Mouse (Mus musculus) midbrain, embryonic 16.5 days (tissue): ENCODE data around the gene Cep128. TPM values are rescaled to one million over a fixed set of nuclear protein-coding genes. Genes with fewer than 3 reads are reported as not detected.

Experiments
- ATAC-seq: fragments of 200-750 bp; cut with Nextera tagmentation; 2 replicates; pipeline ENCODE4 v1.8.0; 2017; ENCODE audit warnings: moderate TSS enrichment
- H3K27ac ChIP-seq: fragments of 300-500 bp; sonication (generic); 2 replicates; pipeline ENCODE4 v1.5.1; 2014; ENCODE audit warnings: mild to moderate bottlenecking, low read length, mixed read lengths
- H3K27me3 ChIP-seq: fragments of 300-500 bp; sonication (generic); 2 replicates; pipeline ENCODE4 v1.6.1; 2014; ENCODE audit warnings: low read depth, low read length, mixed read lengths; ENCODE audit not compliant: control insufficient read depth, insufficient read depth
- H3K36me3 ChIP-seq: fragments of 300-500 bp; sonication (generic); 2 replicates; pipeline ENCODE4 v1.6.1; 2014; ENCODE audit warnings: mild to moderate bottlenecking, low read length, moderate library complexity, mixed read lengths; ENCODE audit not compliant: control insufficient read depth, insufficient read depth
- H3K4me1 ChIP-seq: fragments of 300-500 bp; sonication (generic); 2 replicates; pipeline ENCODE4 v1.6.1; 2014; ENCODE audit warnings: mild to moderate bottlenecking, low read length, mixed read lengths; ENCODE audit not compliant: control insufficient read depth, insufficient read depth
- H3K4me2 ChIP-seq: fragments of 300-500 bp; sonication (generic); 2 replicates; pipeline ENCODE4 v1.6.1; 2014; ENCODE audit warnings: mild to moderate bottlenecking, low read length, mixed read lengths
- H3K4me3 ChIP-seq: fragments of 300-500 bp; sonication (generic); 2 replicates; pipeline ENCODE4 v1.5.1; 2014; ENCODE audit warnings: low read depth, mild to moderate bottlenecking, low read length, moderate library complexity, mixed read lengths
- H3K9ac ChIP-seq: fragments of 300-500 bp; sonication (generic); 2 replicates; pipeline ENCODE4 v1.6.1; 2014; ENCODE audit warnings: low read depth, low read length, mixed read lengths
- H3K9me3 ChIP-seq: fragments of 300-500 bp; sonication (generic); replicated peaks from 2 replicates; pipeline ENCODE4 v1.6.1; 2014; ENCODE audit warnings: mild to moderate bottlenecking, low read length, mixed read lengths; ENCODE audit not compliant: control insufficient read depth, poor library complexity, severe bottlenecking
- WGBS: fragments of 180-500 bp; shearing (Covaris S2); extraction: QIAGEN DNeasy Blood & Tissue Kit; methylation state at CpG from one replicate; pipeline ENCODE4 v1.1.7; 2014; 5-methylcytosine and 5-hydroxymethylcytosine counted together
- polyA plus RNA-seq: library from polyadenylated mRNA; unstranded; fragments of >200 nt; fragmentation: Nextera tagmentation; extraction: Ambion mirVana; gene quantifications from 2 replicates; pipeline ENCODE4 v1.2.1, GENCODE M21; 2015

Cep128 gene
- 3.6 and 4.2 TPM in 2 replicates for polyA plus RNA-seq

DNA sequence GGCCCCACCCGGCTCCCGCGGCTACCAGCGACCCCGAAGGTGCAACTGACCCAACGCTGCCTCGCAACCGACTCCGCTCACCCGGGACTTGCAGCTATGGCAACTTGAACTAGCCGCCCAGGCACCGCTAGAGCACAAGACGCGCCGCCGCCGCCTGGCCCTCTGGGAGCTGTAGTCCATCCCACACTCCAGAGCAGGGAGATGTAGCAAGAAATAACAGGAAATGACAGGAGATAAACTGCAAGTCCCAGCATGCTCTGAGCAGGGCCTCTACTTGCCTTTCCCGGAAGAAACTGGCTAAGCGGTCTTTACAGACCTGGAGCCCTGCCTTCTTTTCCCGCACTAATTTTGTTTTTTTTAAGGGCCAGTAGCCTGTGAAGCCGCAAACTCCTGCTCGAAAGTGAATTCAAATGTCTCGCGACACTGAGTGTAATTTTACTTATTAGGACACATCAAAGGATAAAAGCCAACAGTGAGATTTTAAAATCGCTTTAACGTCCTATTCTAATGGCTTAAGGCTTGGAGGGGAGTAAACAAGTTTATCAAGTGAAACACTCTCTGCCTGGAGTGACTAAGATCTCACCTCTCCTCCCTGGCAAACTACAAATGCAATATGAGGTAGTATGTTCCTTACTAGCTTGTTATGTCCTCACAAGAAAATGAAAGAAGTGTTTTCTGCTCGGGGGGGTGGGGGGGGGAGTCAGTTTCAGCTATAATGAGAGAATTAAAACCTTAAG lies at the start of gene Cep128, which contains the start of gene Tshr:
TSS of gene Cep128 (minus strand) at position 129 of the 737 bp plus-strand sequence.
TSS of gene Tshr (plus strand) at position 283 of the 737 bp plus-strand sequence.
- Histone ChIP-seq H3K9me3 (no peaks in the 10 kb centered on the region), H3K4me1 (peaks cover 4% of the 10 kb centered on the region), H3K4me2 (peak within 1 kb of the TSS; percentile 85), H3K4me3 (peak within 1 kb of the TSS; percentile 60), H3K9ac (peak within 1 kb of the TSS; percentile 47), H3K27me3 (no peaks in the 10 kb centered on the region), H3K36me3 (no peaks in the 10 kb centered on the region), H3K27ac (no peak within 1 kb of the TSS)
- peak; percentile 100 for ATAC-seq
- under 1% methylated on average over 27 of the region's 27 CpGs for WGBS

DNA sequence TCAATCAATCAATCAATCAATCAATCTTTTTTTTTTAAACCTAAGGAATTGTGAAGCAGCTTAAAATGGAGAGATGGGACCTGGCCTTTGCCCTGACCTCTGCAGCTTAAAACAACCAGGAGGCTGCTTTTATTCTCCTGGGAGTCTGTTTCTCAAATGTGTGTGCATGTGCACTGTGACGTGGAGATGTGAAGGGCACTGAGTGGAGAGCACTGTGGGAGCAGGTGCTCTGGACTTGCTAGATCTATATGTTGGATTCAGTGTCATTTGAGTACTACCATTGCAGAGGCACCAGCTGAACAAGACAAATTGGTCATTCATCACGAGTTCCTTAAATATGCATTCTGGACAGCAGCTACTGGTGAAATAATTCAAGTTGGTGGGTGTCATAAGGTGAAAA lies 42.9 kb upstream of the Cep128 start:
- H3K27ac ChIP-seq, result no peak overlapping the region
- no peak overlapping the region for H3K4me2 ChIP-seq
- no peaks in the 10 kb centered on the region for H3K9me3 ChIP-seq
- H3K9ac ChIP-seq, result no peak overlapping the region
- no peak for ATAC-seq
- H3K4me3 ChIP-seq, result no peak overlapping the region
- no peaks in the 10 kb centered on the region for H3K4me1 ChIP-seq
- H3K36me3 ChIP-seq, result no peaks in the 10 kb centered on the region
- no peaks in the 10 kb centered on the region for H3K27me3 ChIP-seq
- WGBS, result 60% methylated on average over 2 of the region's 2 CpGs

DNA sequence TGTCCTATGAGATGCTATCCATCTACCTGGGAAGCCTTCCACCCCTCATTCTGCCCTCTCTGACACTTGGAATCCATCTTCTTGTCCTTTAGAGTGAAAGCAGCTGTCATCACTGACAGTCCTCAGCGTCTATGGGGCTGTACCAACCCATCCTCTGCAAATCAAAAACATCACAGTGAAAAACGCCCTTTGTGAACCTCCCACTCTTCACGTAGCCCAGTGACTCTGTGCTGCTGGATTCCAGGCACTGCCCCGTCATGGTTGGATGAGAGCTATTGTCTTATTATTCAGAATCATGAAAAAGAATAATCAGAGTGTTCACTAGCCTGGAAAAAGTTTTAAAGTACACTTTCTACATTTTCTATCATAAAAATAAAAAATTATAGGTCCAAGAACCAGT lies 42.3 kb upstream of the Cep128 start:
- Histone ChIP-seq H3K27me3 (no peaks in the 10 kb centered on the region), H3K36me3 (no peaks in the 10 kb centered on the region), H3K9me3 (no peaks in the 10 kb centered on the region), H3K27ac (no peak overlapping the region), H3K4me3 (no peak overlapping the region), H3K4me2 (no peak overlapping the region), H3K4me1 (no peaks in the 10 kb centered on the region), H3K9ac (no peak overlapping the region)
- 23% methylated on average over 4 of the region's 4 CpGs for WGBS
- ATAC-seq, result no peak

DNA sequence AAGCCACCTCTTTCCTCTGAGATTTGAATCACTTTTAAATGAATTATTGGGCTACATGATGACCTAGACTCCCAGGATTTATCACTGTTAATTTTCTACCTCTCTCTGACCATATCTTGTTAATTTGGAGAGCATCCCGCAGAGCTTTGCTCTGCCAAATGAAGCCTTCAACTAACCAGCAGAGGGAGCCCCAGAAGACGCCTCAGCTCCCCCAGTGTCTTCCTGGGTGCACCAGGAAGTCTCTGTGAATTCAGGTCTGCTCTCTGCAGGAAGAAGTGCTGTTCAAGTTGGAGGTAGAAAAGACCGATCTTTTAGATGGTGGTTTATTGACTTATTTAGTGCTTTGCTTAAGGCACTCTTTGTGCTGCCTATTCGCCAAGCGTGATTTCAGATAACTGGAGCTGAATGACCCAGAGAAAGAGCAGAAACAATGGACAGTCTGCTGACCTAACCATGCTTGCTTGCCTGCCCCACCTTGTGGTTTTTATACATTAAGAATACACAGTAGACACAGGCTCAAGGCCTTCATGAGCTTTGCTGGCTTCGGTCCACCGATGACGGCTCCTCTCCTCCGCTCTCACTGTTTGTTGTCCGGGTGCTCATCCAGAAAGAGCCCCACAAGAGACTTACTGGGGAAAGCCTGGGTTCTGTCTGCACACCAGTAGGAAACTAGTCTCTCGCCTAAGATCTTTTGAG lies 39.1 kb upstream of the Cep128 start:
- WGBS, result 70% methylated on average over 11 of the region's 11 CpGs
- Histone ChIP-seq H3K4me1 (no peaks in the 10 kb centered on the region), H3K4me2 (no peak overlapping the region), H3K4me3 (no peak overlapping the region), H3K9ac (no peak overlapping the region), H3K27me3 (no peaks in the 10 kb centered on the region), H3K27ac (no peak overlapping the region), H3K9me3 (no peaks in the 10 kb centered on the region), H3K36me3 (no peaks in the 10 kb centered on the region)
- ATAC-seq, result no peak

DNA sequence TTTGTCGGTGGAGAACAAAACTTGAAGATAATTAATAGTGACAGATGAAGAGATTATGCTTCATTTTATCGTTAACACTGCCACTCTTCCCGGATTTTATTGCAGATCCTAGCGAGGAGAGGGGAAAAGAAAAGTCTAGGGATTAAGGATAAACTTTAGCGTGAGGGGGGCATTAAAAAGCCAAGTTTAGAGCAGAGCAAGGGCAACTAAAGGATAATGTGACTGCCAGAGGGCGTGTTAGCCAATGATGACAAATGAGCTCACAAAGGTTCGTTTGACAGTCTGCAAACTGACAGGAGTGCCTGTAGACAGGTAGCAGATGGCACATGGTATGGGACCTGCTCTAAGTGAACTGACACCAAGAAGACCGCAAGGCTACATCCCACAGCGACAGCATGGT lies 37.1 kb upstream of the Cep128 start:
- H3K36me3 ChIP-seq, result no peaks in the 10 kb centered on the region
- no peaks in the 10 kb centered on the region for H3K4me1 ChIP-seq
- no peak overlapping the region for H3K4me2 ChIP-seq
- H3K27me3 ChIP-seq, result no peaks in the 10 kb centered on the region
- H3K9ac ChIP-seq, result no peak overlapping the region
- H3K27ac ChIP-seq, result no peak overlapping the region
- H3K4me3 ChIP-seq, result no peak overlapping the region
- WGBS, result 43% methylated on average over 9 of the region's 9 CpGs
- H3K9me3 ChIP-seq, result no peaks in the 10 kb centered on the region
- no peak for ATAC-seq

DNA sequence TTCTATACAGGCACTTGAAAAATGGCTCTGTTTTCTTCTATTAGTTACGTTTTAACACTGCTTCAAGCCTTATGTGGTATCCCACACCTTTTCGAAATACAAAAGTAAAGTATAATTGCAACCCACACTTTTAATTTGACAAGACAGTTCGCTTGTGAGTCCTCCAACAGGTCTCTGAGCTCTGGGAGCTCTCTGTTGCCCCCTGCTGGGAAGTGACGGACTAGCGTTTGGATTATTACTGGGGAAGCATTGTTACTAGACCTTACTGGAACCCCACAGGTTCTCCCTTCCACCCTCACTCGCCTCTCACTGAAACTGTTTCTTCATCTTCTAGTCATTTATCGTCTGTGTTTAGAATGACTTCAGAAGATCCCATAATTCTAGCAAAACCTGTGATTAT lies 34.6 kb upstream of the Cep128 start:
- no peaks in the 10 kb centered on the region for H3K4me1 ChIP-seq
- no peaks in the 10 kb centered on the region for H3K27me3 ChIP-seq
- ATAC-seq, result no peak
- H3K4me3 ChIP-seq, result no peak overlapping the region
- H3K36me3 ChIP-seq, result no peaks in the 10 kb centered on the region
- H3K9ac ChIP-seq, result no peak overlapping the region
- H3K9me3 ChIP-seq, result no peaks in the 10 kb centered on the region
- WGBS, result 46% methylated on average over 7 of the region's 7 CpGs
- no peak overlapping the region for H3K27ac ChIP-seq
- no peak overlapping the region for H3K4me2 ChIP-seq

DNA sequence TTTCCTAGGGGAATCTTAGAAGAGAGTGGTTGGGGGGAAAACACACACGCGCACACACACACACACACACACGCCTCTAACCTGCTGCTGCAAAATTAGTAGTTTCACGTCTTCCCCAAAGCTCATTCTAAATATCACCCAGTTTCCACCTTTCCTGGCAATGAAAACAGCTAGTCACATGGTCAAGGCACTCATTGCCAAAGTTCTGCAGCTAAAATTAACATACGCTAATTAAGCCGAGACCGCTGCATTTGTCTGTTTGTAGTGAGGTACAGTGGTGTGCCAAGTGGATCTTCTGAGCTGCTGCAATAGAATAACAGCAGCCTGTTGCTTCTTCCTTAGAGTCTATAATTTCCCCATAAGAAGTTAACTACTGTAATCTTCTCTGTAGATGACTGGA lies 32.6 kb upstream of the Cep128 start:
- peaks cover 6% of the 10 kb centered on the region; the same call in 1 of the 2 replicates for H3K4me1 ChIP-seq
- H3K27me3 ChIP-seq, result no peaks in the 10 kb centered on the region
- ATAC-seq, result no peak
- no peak overlapping the region for H3K9ac ChIP-seq
- H3K36me3 ChIP-seq, result no peaks in the 10 kb centered on the region
- H3K9me3 ChIP-seq, result no peaks in the 10 kb centered on the region
- WGBS, result 86% methylated on average over 7 of the region's 7 CpGs
- H3K4me3 ChIP-seq, result no peak overlapping the region
- no peak overlapping the region for H3K4me2 ChIP-seq
- no peak overlapping the region for H3K27ac ChIP-seq

DNA sequence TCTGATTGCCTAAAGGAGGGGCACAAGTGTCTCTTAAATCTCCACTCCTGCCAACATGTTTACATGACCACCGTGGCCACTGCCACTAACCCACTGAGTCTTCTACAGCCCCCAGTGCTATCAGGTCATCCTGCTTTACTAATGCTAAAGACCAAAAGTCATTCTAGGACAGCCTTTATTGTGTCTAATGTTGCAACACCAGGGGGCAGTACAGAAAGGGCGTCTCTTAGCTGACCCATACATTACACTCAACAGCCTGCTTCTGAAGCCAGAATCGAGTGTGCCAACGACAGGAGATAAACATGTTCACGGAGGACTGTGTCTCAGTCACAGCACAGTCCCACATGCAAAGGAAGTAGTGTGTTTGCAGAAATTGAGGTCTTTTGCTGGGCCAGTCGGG lies 30.9 kb upstream of the Cep128 start:
- ATAC-seq, result no peak
- Histone ChIP-seq H3K4me3 (no peak overlapping the region), H3K27ac (no peak overlapping the region), H3K9me3 (no peaks in the 10 kb centered on the region), H3K4me2 (no peak overlapping the region), H3K27me3 (no peaks in the 10 kb centered on the region), H3K36me3 (no peaks in the 10 kb centered on the region), H3K9ac (no peak overlapping the region), H3K4me1 (peaks cover 6% of the 10 kb centered on the region; the same call in 1 of the 2 replicates)
- WGBS, result 71% methylated on average over 6 of the region's 6 CpGs
